Mouse (Mus musculus): ENCODE results near the gene Mgmt. TPM values are rescaled to one million over a fixed set of nuclear protein-coding genes. Genes with fewer than 3 reads are reported as not detected.

The Mgmt gene
- polyA plus RNA-seq, 1 experiment from 2014 or later: 5.7 TPM

DNA sequence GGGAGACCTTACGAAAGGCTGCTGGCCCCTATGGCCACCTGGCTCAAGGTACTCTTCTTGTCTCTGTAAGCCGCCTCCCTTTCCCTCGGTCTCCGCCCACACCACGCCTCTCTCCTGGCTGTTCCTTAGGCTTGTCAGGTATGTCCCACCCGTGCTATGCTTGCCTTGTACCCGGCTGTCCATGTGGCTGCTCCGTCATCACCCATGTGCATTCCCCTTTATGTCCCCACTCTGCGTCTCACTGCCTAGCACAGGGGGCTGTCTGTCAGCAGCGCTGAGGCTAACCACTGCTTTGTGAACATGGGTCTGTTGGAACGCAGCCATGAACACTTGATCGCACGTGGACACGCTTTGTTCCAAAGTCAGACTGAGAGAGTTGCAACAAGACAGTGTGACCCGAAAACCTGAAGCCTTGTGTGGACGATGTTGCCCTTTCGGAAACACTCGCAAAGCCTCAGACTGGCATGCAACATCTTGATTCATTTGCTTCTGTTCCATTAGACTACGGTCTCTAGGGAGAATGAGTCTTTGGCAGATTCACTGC is 115.4 kb downstream of the Mgmt start:
- no peak overlapping the region for H3K4me2 ChIP-seq (replicated peaks)
- peaks cover 42% of the 10 kb centered on the region for H3K4me1 ChIP-seq
- no peaks in the 10 kb centered on the region for H3K9me3 ChIP-seq
- no peak overlapping the region for H3K4me3 ChIP-seq
- no peak overlapping the region for H3K27ac ChIP-seq
- 84% methylated on average over 19 of the region's 19 CpGs for WGBS
- peaks cover 16% of the 10 kb centered on the region for H3K27me3 ChIP-seq
- H3K36me3 ChIP-seq: no peaks in the 10 kb centered on the region
- no peak for ATAC-seq (ENCODE audit: low FRiP score, low read depth)
- no peak overlapping the region for H3K9ac ChIP-seq

GRCm38 (mm10) chr7:137010451-137010850 is 116.0 kb downstream of the Mgmt start:
- Histone ChIP-seq H3K36me3 (no peaks in the 10 kb centered on the region), H3K9me3 (no peaks in the 10 kb centered on the region), H3K27ac (no peak overlapping the region; the same call in 1 of the 2 replicates), H3K9ac (no peak overlapping the region), H3K27me3 (peaks cover 16% of the 10 kb centered on the region), H3K4me2 (replicated peaks) (no peak overlapping the region), H3K4me1 (peaks cover 35% of the 10 kb centered on the region), H3K4me3 (no peak overlapping the region)
- WGBS: 44% methylated on average over 2 of the region's 2 CpGs
- 0 out of 2 replicates have a peak, but pooled peaks have one; percentile 19 for ATAC-seq (ENCODE audit: low FRiP score, low read depth)

DNA sequence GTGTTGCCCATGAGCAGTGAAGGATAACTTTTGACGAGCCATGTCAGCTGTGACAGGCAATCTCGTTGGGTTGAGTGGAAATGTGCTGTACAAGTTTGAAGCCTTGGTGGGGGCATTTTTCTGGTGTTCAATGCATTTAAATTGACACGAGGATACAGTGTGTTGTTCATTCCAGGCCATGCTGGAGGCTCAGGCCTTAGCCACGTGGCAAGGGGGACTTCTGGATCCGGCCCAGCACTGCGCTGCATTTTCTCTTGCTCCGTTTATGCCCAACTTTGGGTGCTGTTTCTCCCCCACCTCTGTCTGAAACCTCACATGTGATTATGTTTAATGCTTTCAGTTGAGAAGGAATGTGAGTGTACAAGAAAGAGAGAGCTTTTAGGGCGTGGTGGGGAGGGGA is 118.3 kb downstream of the Mgmt start:
- Histone ChIP-seq H3K36me3 (no peaks in the 10 kb centered on the region), H3K4me3 (no peak overlapping the region), H3K9me3 (no peaks in the 10 kb centered on the region), H3K27ac (no peak overlapping the region), H3K4me2 (replicated peaks) (no peak overlapping the region), H3K4me1 (peaks cover 27% of the 10 kb centered on the region), H3K27me3 (0 out of 2 replicates have a peak, but pooled peaks cover 3% of the 10 kb centered on the region), H3K9ac (no peak overlapping the region)
- 66% methylated on average over 8 of the region's 8 CpGs for WGBS
- ATAC-seq (ENCODE audit: low FRiP score, low read depth): no peak

- Histone ChIP-seq H3K9ac (no peak overlapping the region), H3K4me1 (peaks cover 27% of the 10 kb centered on the region), H3K4me2 (replicated peaks) (no peak overlapping the region), H3K27ac (no peak overlapping the region), H3K27me3 (0 out of 2 replicates have a peak, but pooled peaks cover under 1% of the 10 kb centered on the region), H3K9me3 (no peaks in the 10 kb centered on the region), H3K36me3 (no peaks in the 10 kb centered on the region), H3K4me3 (no peak overlapping the region)
- no peak for ATAC-seq (ENCODE audit: low FRiP score, low read depth)
- WGBS: 67% methylated on average over 3 of the region's 3 CpGs
These were observed 119.0 kb downstream of the Mgmt start for GRCm38 (mm10) chr7:137013433-137013832.

- no peak for ATAC-seq (ENCODE audit: low FRiP score, low read depth)
- H3K9me3 ChIP-seq: no peaks in the 10 kb centered on the region
- H3K9ac ChIP-seq: no peak overlapping the region
- no peaks in the 10 kb centered on the region for H3K36me3 ChIP-seq
- WGBS: 92% methylated on average over 5 of the region's 5 CpGs
- H3K27me3 ChIP-seq: peaks cover 12% of the 10 kb centered on the region
- no peak overlapping the region for H3K4me2 ChIP-seq (replicated peaks)
- H3K4me3 ChIP-seq: no peak overlapping the region
- no peak overlapping the region for H3K27ac ChIP-seq
- no peaks in the 10 kb centered on the region for H3K4me1 ChIP-seq
These were observed 124.2 kb downstream of the Mgmt start for GRCm38 (mm10) chr7:137018614-137019013.

DNA sequence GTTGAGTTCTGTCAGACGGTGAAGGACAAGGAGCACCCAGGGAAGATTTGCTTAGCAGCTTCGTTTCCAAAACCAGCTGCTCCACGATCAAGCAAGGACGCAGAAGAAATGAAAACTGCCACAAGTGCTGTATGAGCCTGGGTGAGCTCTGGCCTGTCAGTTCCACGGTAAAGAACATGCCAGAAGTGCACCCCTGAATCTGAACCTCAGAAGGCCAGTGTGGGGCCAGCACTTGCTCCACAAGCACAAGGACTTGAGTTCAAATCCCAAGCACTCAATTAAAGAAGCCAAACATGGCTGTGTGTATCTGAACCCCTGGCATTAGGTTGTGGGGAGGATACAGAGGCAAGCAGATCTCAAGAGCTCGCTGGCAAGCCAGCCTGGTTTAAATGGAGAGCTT is 125.8 kb downstream of the Mgmt start:
- no peak overlapping the region for H3K4me3 ChIP-seq
- H3K27me3 ChIP-seq: peaks cover 12% of the 10 kb centered on the region
- no peak overlapping the region for H3K27ac ChIP-seq
- H3K9ac ChIP-seq: no peak overlapping the region
- no peaks in the 10 kb centered on the region for H3K4me1 ChIP-seq
- H3K36me3 ChIP-seq: no peaks in the 10 kb centered on the region
- no peak for ATAC-seq (ENCODE audit: low FRiP score, low read depth)
- no peaks in the 10 kb centered on the region for H3K9me3 ChIP-seq
- WGBS: 86% methylated on average over 6 of the region's 6 CpGs
- H3K4me2 ChIP-seq (replicated peaks): no peak overlapping the region

DNA sequence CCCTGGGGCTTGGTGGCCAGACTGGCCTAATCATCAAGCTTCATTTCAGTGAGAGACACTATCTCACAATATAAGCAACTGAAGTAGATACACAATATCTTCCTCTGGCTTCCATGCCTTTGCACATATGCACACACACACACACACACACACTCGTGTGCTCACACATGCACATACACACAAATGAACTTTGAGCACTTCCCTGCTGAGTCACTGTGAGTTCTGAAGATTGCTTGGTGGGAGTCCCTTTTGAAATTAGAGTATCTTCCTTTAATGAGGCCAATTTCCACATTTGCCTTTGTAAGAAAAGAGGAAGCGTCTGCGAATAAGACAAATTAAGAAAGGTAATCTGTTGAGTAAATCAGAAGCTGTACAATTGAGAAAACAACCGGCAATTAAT is 136.4 kb downstream of the Mgmt start:
- Histone ChIP-seq H3K4me3 (no peak overlapping the region), H3K27me3 (no peaks in the 10 kb centered on the region), H3K36me3 (no peaks in the 10 kb centered on the region), H3K27ac (no peak overlapping the region), H3K9me3 (peaks cover 6% of the 10 kb centered on the region), H3K4me1 (no peaks in the 10 kb centered on the region), H3K4me2 (replicated peaks) (no peak overlapping the region), H3K9ac (no peak overlapping the region)
- ATAC-seq (ENCODE audit: low FRiP score, low read depth): no peak
- WGBS: 88% methylated on average over 4 of the region's 4 CpGs

- Histone ChIP-seq H3K9ac (no peak overlapping the region), H3K4me3 (no peak overlapping the region), H3K36me3 (no peaks in the 10 kb centered on the region), H3K4me2 (replicated peaks) (no peak overlapping the region), H3K27me3 (0 out of 2 replicates have a peak, but pooled peaks cover 7% of the 10 kb centered on the region), H3K9me3 (peaks cover 6% of the 10 kb centered on the region), H3K4me1 (peaks cover 9% of the 10 kb centered on the region), H3K27ac (no peak overlapping the region)
- no peak for ATAC-seq (ENCODE audit: low FRiP score, low read depth)
- WGBS: 95% methylated on average over 12 of the region's 12 CpGs
These were observed 138.8 kb downstream of the Mgmt start for GRCm38 (mm10) chr7:137033177-137033576.

DNA sequence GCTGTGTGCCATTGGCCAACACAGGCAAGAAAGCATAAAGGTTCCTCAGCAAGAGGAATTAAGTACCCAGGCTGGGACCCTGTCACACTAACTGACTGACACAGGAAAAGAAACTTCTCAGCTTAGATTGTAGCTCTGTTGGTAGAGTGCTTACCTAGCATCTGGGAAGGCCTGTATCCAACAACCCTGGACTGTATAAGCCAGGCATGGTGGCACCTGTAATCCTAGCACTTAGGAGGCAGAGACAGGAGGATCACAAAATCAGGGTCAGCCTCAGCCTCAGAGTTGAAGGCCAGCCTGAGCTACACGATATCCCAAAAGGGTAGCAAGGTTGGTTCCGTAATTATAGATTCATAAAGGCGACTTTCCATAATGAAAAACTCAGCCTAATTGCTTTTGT is 140.6 kb downstream of the Mgmt start:
- H3K4me1 ChIP-seq: peaks cover 21% of the 10 kb centered on the region
- H3K27me3 ChIP-seq: 0 out of 2 replicates have a peak, but pooled peaks cover 9% of the 10 kb centered on the region
- 93% methylated on average over 3 of the region's 3 CpGs for whole genome bisulfite sequencing
- H3K4me3 ChIP-seq: no peak overlapping the region
- H3K9ac ChIP-seq: no peak overlapping the region
- peaks cover 6% of the 10 kb centered on the region for H3K9me3 ChIP-seq
- ATAC-seq (ENCODE audit: low FRiP score, low read depth): no peak
- no peaks in the 10 kb centered on the region for H3K36me3 ChIP-seq
- H3K27ac ChIP-seq: no peak overlapping the region
- no peak overlapping the region for H3K4me2 ChIP-seq (replicated peaks)

DNA sequence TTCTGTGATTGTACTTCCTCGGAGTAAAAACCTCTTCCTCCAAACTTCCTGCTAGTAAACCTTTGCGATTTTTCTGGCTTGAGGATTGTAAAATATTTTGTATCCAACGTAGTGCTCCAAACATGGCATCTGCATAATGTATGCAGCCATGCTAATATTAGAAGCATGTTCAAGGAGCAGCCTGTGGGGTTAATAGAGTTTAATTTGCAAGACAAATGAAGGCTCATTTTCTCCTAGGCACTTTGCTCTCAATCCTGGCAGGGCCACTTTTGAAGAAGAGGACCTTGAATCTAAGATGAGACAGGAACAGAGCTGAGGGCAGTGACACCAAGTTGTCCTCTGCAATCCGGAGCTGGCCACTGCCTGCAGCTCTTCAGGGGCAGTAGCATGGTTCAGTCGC is 141.5 kb downstream of the Mgmt start:
- Histone ChIP-seq H3K9ac (no peak overlapping the region), H3K27me3 (0 out of 2 replicates have a peak, but pooled peaks cover 9% of the 10 kb centered on the region), H3K27ac (no peak overlapping the region), H3K4me3 (no peak overlapping the region), H3K9me3 (peaks cover 4% of the 10 kb centered on the region), H3K4me1 (peaks cover 29% of the 10 kb centered on the region), H3K4me2 (replicated peaks) (no peak overlapping the region), H3K36me3 (no peaks in the 10 kb centered on the region)
- 58% methylated on average over 5 of the region's 5 CpGs for WGBS
- no peak for ATAC-seq (ENCODE audit: low FRiP score, low read depth)

- Histone ChIP-seq H3K9ac (no peak overlapping the region), H3K27ac (no peak overlapping the region), H3K36me3 (no peaks in the 10 kb centered on the region), H3K4me1 (peaks cover 31% of the 10 kb centered on the region), H3K4me2 (replicated peaks) (no peak overlapping the region), H3K27me3 (0 out of 2 replicates have a peak, but pooled peaks cover 9% of the 10 kb centered on the region), H3K4me3 (no peak overlapping the region), H3K9me3 (peaks cover 4% of the 10 kb centered on the region)
- 80% methylated on average over 4 of the region's 4 CpGs for WGBS
- no peak for ATAC-seq (ENCODE audit: low FRiP score, low read depth)
These were observed 143.1 kb downstream of the Mgmt start for GRCm38 (mm10) chr7:137037471-137037870.

DNA sequence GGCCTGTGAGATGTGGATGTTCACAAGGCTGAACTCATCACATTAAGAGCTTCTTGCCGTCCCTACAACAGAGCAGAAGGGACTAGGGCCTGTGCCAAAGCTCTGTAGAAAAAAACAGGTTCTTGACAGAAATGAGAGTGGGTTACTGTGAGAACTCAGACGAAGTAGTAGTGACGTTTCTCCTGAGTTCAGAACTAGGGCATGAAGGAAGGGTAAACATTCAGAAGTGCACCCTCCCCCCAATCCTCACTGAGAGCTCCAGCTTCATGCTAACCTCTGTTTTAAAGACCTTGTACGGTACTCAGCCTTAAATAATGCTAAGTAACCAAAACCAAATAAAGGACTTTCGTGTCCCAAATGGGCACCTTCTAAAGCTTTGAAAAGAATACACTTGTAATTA is 143.5 kb downstream of the Mgmt start:
- Histone ChIP-seq H3K36me3 (no peaks in the 10 kb centered on the region), H3K9ac (no peak overlapping the region), H3K4me3 (no peak overlapping the region), H3K27me3 (0 out of 2 replicates have a peak, but pooled peaks cover 9% of the 10 kb centered on the region), H3K9me3 (peaks cover 4% of the 10 kb centered on the region), H3K27ac (no peak overlapping the region), H3K4me2 (replicated peaks) (no peak overlapping the region), H3K4me1 (peaks cover 31% of the 10 kb centered on the region)
- 66% methylated on average over 5 of the region's 5 CpGs for WGBS
- ATAC-seq (ENCODE audit: low FRiP score, low read depth): no peak

GRCm38 (mm10) chr7:137038311-137038945 is 144.0 kb downstream of the Mgmt start:
- WGBS: 61% methylated on average over 10 of the region's 10 CpGs
- Histone ChIP-seq H3K4me2 (replicated peaks) (no peak overlapping the region), H3K36me3 (no peaks in the 10 kb centered on the region), H3K9me3 (peaks cover 4% of the 10 kb centered on the region), H3K4me3 (no peak overlapping the region), H3K4me1 (peaks cover 31% of the 10 kb centered on the region), H3K9ac (no peak overlapping the region), H3K27ac (no peak overlapping the region), H3K27me3 (0 out of 2 replicates have a peak, but pooled peaks cover 9% of the 10 kb centered on the region)
- ATAC-seq (ENCODE audit: low FRiP score, low read depth): no peak
